Mouse (Mus musculus): ENCODE measurements at regions not wholly inside any gene's neighbourhood (a gene's known extent, or its start where the extent isn't known, plus 50 kb on each side); places are given as distances from the start of the nearest gene placed in this dataset.
A peak's percentile ranks its signal among the peaks of the same experiment; 100 is the strongest.

GRCm38 (mm10) chr12:7738020-7738419, 239.4 kb upstream of the Apob start:
- Histone ChIP-seq H3K36me3 (ENCODE audit: insufficient read depth, low read length) (no peaks in the 10 kb centered on the region), H3K27ac (no peak overlapping the region), H3K9ac (ENCODE audit: low read depth, low read length) (no peak overlapping the region), H3K27me3 (ENCODE audit: insufficient read depth, low read length) (no peaks in the 10 kb centered on the region), H3K4me1 (replicated peaks; ENCODE audit: insufficient read depth, low read length) (no peaks in the 10 kb centered on the region), H3K4me3 (replicated peaks; ENCODE audit: low read depth, low read length) (no peak overlapping the region), H3K4me2 (ENCODE audit: low read length) (no peak overlapping the region), H3K9me3 (replicated peaks; ENCODE audit: low read length) (no peaks in the 10 kb centered on the region)
- DNase-seq (ENCODE audit: low spot score) (no peak), ATAC-seq (replicated peaks; ENCODE audit: low FRiP score, low read depth) (no peak)
- no peak for TF ChIP-seq CTCF (IDR thresholded peaks at IDR 0.05; ENCODE audit: low read depth)
- WGBS, result 87% methylated on average over 2 of the region's 2 CpGs

- Histone ChIP-seq H3K4me2 (ENCODE audit: low read length) (no peak overlapping the region), H3K27me3 (ENCODE audit: insufficient read depth, low read length) (no peaks in the 10 kb centered on the region), H3K4me3 (replicated peaks; ENCODE audit: low read depth, low read length) (no peak overlapping the region), H3K36me3 (ENCODE audit: insufficient read depth, low read length) (no peaks in the 10 kb centered on the region), H3K9ac (ENCODE audit: low read depth, low read length) (no peak overlapping the region), H3K4me1 (replicated peaks; ENCODE audit: insufficient read depth, low read length) (no peaks in the 10 kb centered on the region), H3K9me3 (replicated peaks; ENCODE audit: low read length) (no peaks in the 10 kb centered on the region), H3K27ac (no peak overlapping the region)
- TF ChIP-seq CTCF (IDR thresholded peaks at IDR 0.05; ENCODE audit: low read depth), result no peak
- WGBS, result 45% methylated on average over 3 of the region's 3 CpGs
- no peak for ATAC-seq (replicated peaks; ENCODE audit: low FRiP score, low read depth)
- no peak for DNase-seq (ENCODE audit: low spot score)
Observed at GRCm38 (mm10) chr12:7738629-7739351, 238.7 kb upstream of the Apob start.

- H3K27ac ChIP-seq, result no peak overlapping the region
- ATAC-seq (replicated peaks; ENCODE audit: low FRiP score, low read depth) (no peak), DNase-seq (ENCODE audit: low spot score) (peak; percentile 4)
- H3K27me3 ChIP-seq (ENCODE audit: insufficient read depth, low read length), result no peaks in the 10 kb centered on the region
- H3K9me3 ChIP-seq (replicated peaks; ENCODE audit: low read length), result no peaks in the 10 kb centered on the region
- no peak overlapping the region for H3K4me3 ChIP-seq (replicated peaks; ENCODE audit: low read depth, low read length)
- no peak overlapping the region for H3K9ac ChIP-seq (ENCODE audit: low read depth, low read length)
- no peak overlapping the region for H3K4me2 ChIP-seq (ENCODE audit: low read length)
- no peak for TF ChIP-seq CTCF (IDR thresholded peaks at IDR 0.05; ENCODE audit: low read depth)
- WGBS, result 72% methylated on average over 5 of the region's 5 CpGs
- H3K36me3 ChIP-seq (ENCODE audit: insufficient read depth, low read length), result no peaks in the 10 kb centered on the region
- no peaks in the 10 kb centered on the region for H3K4me1 ChIP-seq (replicated peaks; ENCODE audit: insufficient read depth, low read length)
Observed at GRCm38 (mm10) chr12:7739352-7739994, 238.0 kb upstream of the Apob start.

- no peak for TF ChIP-seq CTCF (IDR thresholded peaks at IDR 0.05; ENCODE audit: low read depth)
- DNase-seq (ENCODE audit: low spot score), result no peak
- Histone ChIP-seq H3K4me1 (replicated peaks; ENCODE audit: insufficient read depth, low read length) (no peaks in the 10 kb centered on the region), H3K4me2 (ENCODE audit: low read length) (no peak overlapping the region), H3K9me3 (replicated peaks; ENCODE audit: low read length) (no peaks in the 10 kb centered on the region), H3K36me3 (ENCODE audit: insufficient read depth, low read length) (no peaks in the 10 kb centered on the region), H3K9ac (ENCODE audit: low read depth, low read length) (no peak overlapping the region), H3K27ac (no peak overlapping the region), H3K4me3 (replicated peaks; ENCODE audit: low read depth, low read length) (no peak overlapping the region), H3K27me3 (ENCODE audit: insufficient read depth, low read length) (no peaks in the 10 kb centered on the region)
- 42% methylated on average over 2 of the region's 2 CpGs for WGBS
- ATAC-seq (replicated peaks; ENCODE audit: low FRiP score, low read depth), result no peak
Observed at GRCm38 (mm10) chr12:7746708-7747107, 230.7 kb upstream of the Apob start.

GRCm38 (mm10) chr12:7749319-7750238, 227.9 kb upstream of the Apob start:
- H3K9me3 ChIP-seq (replicated peaks; ENCODE audit: low read length), result no peaks in the 10 kb centered on the region
- ATAC-seq (replicated peaks; ENCODE audit: low FRiP score, low read depth) (peak; percentile 49; the same call in 1 of the 2 replicates), DNase-seq (ENCODE audit: low spot score) (peak; percentile 8)
- no peak overlapping the region for H3K4me2 ChIP-seq (ENCODE audit: low read length)
- H3K27ac ChIP-seq, result no peak overlapping the region
- TF ChIP-seq CTCF (IDR thresholded peaks at IDR 0.05; ENCODE audit: low read depth), result no peak
- H3K4me1 ChIP-seq (replicated peaks; ENCODE audit: insufficient read depth, low read length), result no peaks in the 10 kb centered on the region
- no peak overlapping the region for H3K9ac ChIP-seq (ENCODE audit: low read depth, low read length)
- WGBS, result 29% methylated on average over 5 of the region's 5 CpGs
- no peaks in the 10 kb centered on the region for H3K27me3 ChIP-seq (ENCODE audit: insufficient read depth, low read length)
- no peaks in the 10 kb centered on the region for H3K36me3 ChIP-seq (ENCODE audit: insufficient read depth, low read length)
- no peak overlapping the region for H3K4me3 ChIP-seq (replicated peaks; ENCODE audit: low read depth, low read length)

GRCm38 (mm10) chr12:7754861-7755260, 222.6 kb upstream of the Apob start:
- Histone ChIP-seq H3K4me3 (replicated peaks; ENCODE audit: low read depth, low read length) (no peak overlapping the region), H3K9ac (ENCODE audit: low read depth, low read length) (no peak overlapping the region), H3K4me1 (replicated peaks; ENCODE audit: insufficient read depth, low read length) (no peaks in the 10 kb centered on the region), H3K4me2 (ENCODE audit: low read length) (no peak overlapping the region), H3K27ac (no peak overlapping the region), H3K36me3 (ENCODE audit: insufficient read depth, low read length) (no peaks in the 10 kb centered on the region), H3K27me3 (ENCODE audit: insufficient read depth, low read length) (no peaks in the 10 kb centered on the region), H3K9me3 (replicated peaks; ENCODE audit: low read length) (no peaks in the 10 kb centered on the region)
- 79% methylated on average over 5 of the region's 5 CpGs for WGBS
- no peak for TF ChIP-seq CTCF (IDR thresholded peaks at IDR 0.05; ENCODE audit: low read depth)
- no peak for ATAC-seq (replicated peaks; ENCODE audit: low FRiP score, low read depth)
- DNase-seq (ENCODE audit: low spot score), result no peak
